Mouse (Mus musculus) kidney, adult 2 months (tissue): ENCODE measurements around the gene Pirt. TPM values are rescaled to one million over a fixed set of nuclear protein-coding genes. Genes with fewer than 3 reads are reported as not detected.

Experiments used
- DNase-seq: peaks from one replicate; pipeline ENCODE4 v3.0.0; 2021
- H3K27ac ChIP-seq: fragments of 200-500 bp; 2 replicates; pipeline ENCODE4 v1.5.1; 2012; ENCODE audit warnings: low read depth, low read length, control low read depth, inconsistent platforms; ENCODE audit not compliant: insufficient read depth
- H3K27me3 ChIP-seq: fragments of 200-500 bp; replicated peaks from 2 replicates; pipeline ENCODE4 v1.6.1; 2012; ENCODE audit warnings: mild to moderate bottlenecking, moderate library complexity, low read length, inconsistent platforms; ENCODE audit not compliant: control insufficient read depth, insufficient read depth
- H3K36me3 ChIP-seq: fragments of 200-500 bp; 2 replicates; pipeline ENCODE4 v1.6.1; 2012; ENCODE audit warnings: mild to moderate bottlenecking, moderate library complexity, low read length, inconsistent platforms; ENCODE audit not compliant: control insufficient read depth, insufficient read depth
- H3K4me1 ChIP-seq: fragments of 200-500 bp; 2 replicates; pipeline ENCODE4 v1.6.1; 2011; ENCODE audit warnings: low read length; ENCODE audit not compliant: control insufficient read depth, insufficient read depth
- H3K4me3 ChIP-seq: fragments of 200-500 bp; 2 replicates; pipeline ENCODE4 v1.5.1; 2011; ENCODE audit warnings: mild to moderate bottlenecking, low read depth, low read length, control low read depth; ENCODE audit not compliant: insufficient read depth
- CTCF ChIP-seq: fragments of 200-500 bp; conservative IDR thresholded peaks from 2 replicates; pipeline ENCODE4 v1.5.1; 2011; ENCODE audit warnings: low read depth, mild to moderate bottlenecking, control low read depth, low read length, moderate library complexity, mixed read lengths; ENCODE audit not compliant: insufficient read depth, insufficient read length
- POLR2A ChIP-seq: fragments of 200-500 bp; IDR thresholded peaks from one replicate; pipeline ENCODE4 v1.6.1; 2011; ENCODE audit warnings: low read depth, low read length, control low read depth
- WGBS: fragments of 180-500 bp; shearing (Covaris S2); methylation state at CpG from one replicate; pipeline ENCODE4 v1.1.7; 2018; 5-methylcytosine and 5-hydroxymethylcytosine counted together
- polyA plus RNA-seq: library from polyadenylated mRNA; depleted of rRNA; stranded (reverse); fragments of >200 nt; gene quantifications from 2 replicates; pipeline ENCODE4 v1.2.3, GENCODE M21; 2012; rRNA removed

The Pirt gene
- 0.29 and 0.55 TPM in 2 replicates for polyA plus RNA-seq

DNA sequence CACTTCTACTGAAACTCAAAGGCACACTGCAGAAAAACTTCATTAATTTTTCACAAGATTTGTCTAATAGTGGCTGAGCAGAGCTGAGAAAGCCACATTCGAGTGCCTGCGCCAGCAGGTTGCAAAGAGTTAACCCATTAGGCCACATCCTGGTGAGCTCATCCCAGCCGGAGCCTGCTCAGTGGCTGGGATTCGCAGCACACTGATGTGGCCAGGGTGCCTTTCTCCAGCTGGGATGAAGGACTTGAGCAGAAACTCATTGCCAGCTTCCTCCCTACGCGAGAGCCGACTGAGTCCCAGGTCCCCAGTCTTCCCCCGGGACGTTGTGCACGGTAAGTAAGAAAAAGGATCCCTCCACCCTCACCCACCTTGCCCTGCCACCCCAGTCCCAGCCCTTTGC, at the start of gene Pirt:
Gene Pirt, plus strand, starts transcription at position 171 of the 400 bp plus-strand sequence.
- TF ChIP-seq POLR2A (no peak), CTCF (no peak)
- Histone ChIP-seq H3K4me1 (no peaks in the 10 kb centered on the region), H3K27me3 (no peaks in the 10 kb centered on the region), H3K4me3 (no peak within 1 kb of the TSS), H3K36me3 (no peaks in the 10 kb centered on the region), H3K27ac (no peak within 1 kb of the TSS)
- DNase-seq, result no peak
- 53% methylated on average over 10 of the region's 10 CpGs for WGBS

DNA sequence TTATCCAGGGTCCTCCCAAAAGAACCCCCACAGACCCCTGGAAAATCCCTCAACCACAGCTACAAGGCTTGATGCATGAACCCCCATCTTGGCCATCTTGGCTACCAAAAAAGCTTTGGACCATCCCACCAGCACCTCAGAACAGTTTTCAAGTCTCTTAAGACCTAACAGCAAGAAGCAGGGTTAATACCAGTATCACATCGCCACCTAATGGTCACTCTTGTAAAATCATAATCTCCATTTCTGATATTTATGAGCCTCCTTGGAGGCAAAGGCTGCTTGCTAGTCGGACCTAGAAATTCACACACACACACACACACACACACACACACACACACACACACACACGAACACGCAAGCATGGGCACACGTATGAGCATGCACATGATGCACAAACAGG, 40.1 kb upstream of the Pirt start:
- Histone ChIP-seq H3K4me3 (no peak overlapping the region), H3K36me3 (no peaks in the 10 kb centered on the region), H3K27me3 (no peaks in the 10 kb centered on the region; the same call in 1 of the 2 replicates), H3K27ac (no peak overlapping the region), H3K4me1 (no peaks in the 10 kb centered on the region)
- TF ChIP-seq POLR2A (no peak), CTCF (no peak)
- WGBS, result 5% methylated on average over 5 of the region's 5 CpGs
- peak; percentile 38 for DNase-seq

DNA sequence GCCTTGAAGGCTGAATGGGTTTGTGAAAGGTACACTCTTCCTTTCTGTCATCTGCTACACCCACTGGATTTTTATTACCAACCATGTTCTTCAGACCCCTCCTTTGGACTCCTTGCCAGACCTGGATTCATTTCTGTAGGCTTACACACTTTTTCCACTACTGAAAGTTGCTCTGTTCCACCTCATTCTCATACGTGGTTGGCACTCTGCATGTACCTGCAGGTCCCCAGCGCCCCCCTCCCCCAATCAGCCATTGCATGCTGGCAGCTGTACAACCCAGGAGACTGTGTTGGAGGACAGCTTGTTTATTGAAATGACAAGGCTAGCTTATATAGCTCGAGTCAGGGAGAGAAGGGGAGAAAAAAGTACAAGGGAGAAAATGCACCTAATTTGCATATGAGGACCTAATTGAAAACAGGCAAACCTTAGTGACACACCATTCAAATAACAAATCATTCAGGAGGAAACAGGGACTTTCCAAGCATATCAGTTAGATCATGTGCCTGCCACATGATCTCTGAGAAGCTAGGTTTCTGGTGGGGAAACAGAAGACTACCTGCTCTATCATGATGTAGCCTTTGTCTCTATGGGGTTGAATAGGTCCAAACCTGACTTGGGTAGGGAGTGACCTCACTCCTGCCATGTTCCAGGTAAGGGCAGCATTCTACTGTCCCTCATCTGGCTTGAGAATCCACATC, 38.9 kb upstream of the Pirt start:
- TF ChIP-seq POLR2A (no peak), CTCF (no peak)
- DNase-seq, result no peak
- 56% methylated on average over 3 of the region's 3 CpGs for WGBS
- Histone ChIP-seq H3K27me3 (no peaks in the 10 kb centered on the region), H3K27ac (no peak overlapping the region), H3K36me3 (no peaks in the 10 kb centered on the region), H3K4me3 (no peak overlapping the region), H3K4me1 (no peaks in the 10 kb centered on the region)

DNA sequence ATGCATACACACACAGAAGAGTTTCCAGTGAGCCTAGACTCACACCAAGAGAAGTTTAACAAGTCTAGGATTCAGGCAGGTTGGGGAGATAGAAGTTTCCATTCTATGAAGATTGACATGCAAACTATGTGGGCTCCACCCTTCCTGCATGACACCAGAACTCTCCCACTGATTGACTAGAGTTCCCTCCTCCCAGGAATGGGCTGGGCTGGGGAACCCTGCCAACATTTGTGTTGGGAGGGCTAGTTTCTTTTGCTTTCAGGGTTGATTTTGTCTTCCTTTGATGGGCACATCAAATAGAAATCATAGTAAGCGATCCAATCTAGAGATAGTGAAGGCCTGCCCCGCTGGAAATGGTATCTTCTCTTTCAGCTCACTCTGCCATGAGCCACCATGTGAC, 30.5 kb upstream of the Pirt start:
- Histone ChIP-seq H3K27me3 (no peaks in the 10 kb centered on the region), H3K4me3 (no peak overlapping the region), H3K36me3 (no peaks in the 10 kb centered on the region), H3K27ac (no peak overlapping the region), H3K4me1 (no peaks in the 10 kb centered on the region)
- TF ChIP-seq CTCF (no peak), POLR2A (no peak)
- DNase-seq, result no peak
- 50% methylated on average over 2 of the region's 2 CpGs for WGBS

DNA sequence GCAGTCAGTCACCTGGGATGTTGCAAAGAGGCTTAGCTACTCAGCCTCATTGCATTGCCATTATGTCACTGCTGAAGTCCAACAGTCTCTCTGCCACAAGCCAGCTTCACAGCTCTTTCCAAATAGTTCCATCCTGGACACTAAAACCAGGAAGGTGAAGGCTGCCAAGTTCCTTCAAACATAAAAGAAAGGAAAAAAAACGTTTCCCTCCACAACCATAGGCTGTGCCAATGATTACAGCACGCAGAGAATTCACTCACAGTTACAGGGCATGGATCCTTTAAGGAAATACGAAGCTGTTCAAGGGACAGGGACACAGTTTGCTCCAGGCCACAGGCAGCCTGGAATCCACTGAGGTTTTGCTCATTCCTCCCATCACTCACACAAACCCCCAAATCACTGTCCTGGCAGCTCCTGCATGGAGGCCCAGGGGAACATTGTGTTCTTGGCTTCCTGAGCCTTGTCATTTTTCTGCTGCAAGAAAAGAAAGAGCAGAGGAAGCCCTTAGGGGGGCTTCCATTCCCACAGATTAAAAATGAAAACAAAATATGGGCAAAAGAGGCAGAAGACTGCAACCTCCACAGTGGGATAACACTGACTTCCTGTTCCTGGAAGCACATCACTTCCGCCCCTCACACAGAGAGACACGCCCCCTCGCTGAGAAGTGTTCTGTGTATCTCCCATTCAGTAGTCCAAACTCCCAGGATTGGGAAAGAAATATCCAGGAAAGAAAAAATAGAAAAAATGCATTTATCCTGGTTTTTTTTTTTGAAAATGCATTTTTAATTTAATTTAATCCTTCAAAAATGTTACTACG, 29.3 kb upstream of the Pirt start:
- no peak for DNase-seq
- Histone ChIP-seq H3K27me3 (no peaks in the 10 kb centered on the region), H3K4me3 (no peak overlapping the region), H3K36me3 (no peaks in the 10 kb centered on the region), H3K27ac (no peak overlapping the region), H3K4me1 (no peaks in the 10 kb centered on the region)
- WGBS, result 67% methylated on average over 7 of the region's 7 CpGs
- TF ChIP-seq CTCF (no peak), POLR2A (no peak)

DNA sequence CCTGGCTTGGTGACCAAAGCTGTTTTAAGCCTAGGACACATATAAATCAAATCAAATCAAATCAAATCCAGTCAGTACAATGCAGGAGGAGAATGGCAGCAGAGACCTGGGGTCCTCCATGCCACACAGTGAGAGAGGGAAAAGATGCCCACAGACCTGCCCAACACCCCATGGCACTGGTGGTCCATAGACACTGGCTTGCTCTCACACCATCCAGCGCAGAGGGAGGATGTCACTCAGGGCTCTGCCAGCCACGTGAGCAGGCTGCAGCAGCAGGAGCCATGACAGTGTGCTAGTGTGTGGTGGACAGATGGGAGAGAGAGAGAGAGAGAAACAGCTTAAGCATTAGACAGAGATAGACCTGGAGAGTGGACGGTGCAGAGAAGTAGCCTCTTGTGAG, 19.2 kb upstream of the Pirt start:
- no peak for TF ChIP-seq CTCF
- no peak for TF ChIP-seq POLR2A
- Histone ChIP-seq H3K4me1 (no peaks in the 10 kb centered on the region), H3K4me3 (no peak overlapping the region), H3K36me3 (no peaks in the 10 kb centered on the region), H3K27me3 (no peaks in the 10 kb centered on the region), H3K27ac (no peak overlapping the region)
- no peak for DNase-seq
- WGBS, result 85% methylated on average over 3 of the region's 3 CpGs

DNA sequence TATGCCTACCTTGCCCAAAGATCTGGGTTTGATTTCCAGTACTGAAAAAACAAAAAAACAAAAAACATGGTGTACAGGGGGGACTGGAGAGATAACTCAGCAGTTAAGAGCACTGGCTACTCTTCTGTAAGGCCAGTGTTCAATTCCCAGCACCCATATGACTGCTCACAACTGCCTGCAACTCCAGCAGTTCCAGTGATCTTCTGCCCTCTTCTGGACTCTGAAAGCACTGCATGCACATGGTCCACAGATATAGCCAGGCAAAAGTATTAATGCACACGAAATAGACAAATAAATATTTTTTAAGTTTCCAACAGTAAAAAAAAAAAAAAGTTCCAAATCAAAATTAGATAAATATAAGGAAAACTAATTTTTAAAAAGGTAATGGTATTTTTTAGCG, 13.0 kb upstream of the Pirt start:
- H3K27me3 ChIP-seq, result no peaks in the 10 kb centered on the region
- WGBS, result 88% methylated on average over 2 of the region's 2 CpGs
- TF ChIP-seq CTCF (0 out of 2 replicates have a peak, but pooled peaks have one; percentile 13), POLR2A (no peak)
- no peaks in the 10 kb centered on the region for H3K36me3 ChIP-seq
- H3K4me3 ChIP-seq, result no peak overlapping the region
- H3K4me1 ChIP-seq, result no peaks in the 10 kb centered on the region
- no peak overlapping the region for H3K27ac ChIP-seq
- no peak for DNase-seq
